Mouse (Mus musculus) heart, postnatal 10 days (tissue): ENCODE results near the gene Zfp710. TPM values are rescaled to one million over a fixed set of nuclear protein-coding genes. Genes with fewer than 3 reads are reported as not detected.
"Not testable (repeated sequence)": the region's sequence is repeated elsewhere in the genome, so short reads cannot be mapped to it uniquely, and the experiment has no call there.

Source experiments
- DNase-seq, 2 experiments: peaks; one replicate each; pipeline ENCODE4 v3.0.0; 2021
- intact Hi-C: fragments of 180-260 bp; cut with DNase I; formaldehyde crosslinking; loops from one replicate; pipeline ENCODE4 v1.15.1; 2025
- total RNA-seq, 2 experiments: library from RNA; stranded (reverse); gene quantifications; 2 replicates each; pipeline ENCODE4 v1.2.3; 2021

The Zfp710 gene
- total RNA-seq, 2 experiments from 2014 or later = 20.1 to 24.4 TPM

DNA sequence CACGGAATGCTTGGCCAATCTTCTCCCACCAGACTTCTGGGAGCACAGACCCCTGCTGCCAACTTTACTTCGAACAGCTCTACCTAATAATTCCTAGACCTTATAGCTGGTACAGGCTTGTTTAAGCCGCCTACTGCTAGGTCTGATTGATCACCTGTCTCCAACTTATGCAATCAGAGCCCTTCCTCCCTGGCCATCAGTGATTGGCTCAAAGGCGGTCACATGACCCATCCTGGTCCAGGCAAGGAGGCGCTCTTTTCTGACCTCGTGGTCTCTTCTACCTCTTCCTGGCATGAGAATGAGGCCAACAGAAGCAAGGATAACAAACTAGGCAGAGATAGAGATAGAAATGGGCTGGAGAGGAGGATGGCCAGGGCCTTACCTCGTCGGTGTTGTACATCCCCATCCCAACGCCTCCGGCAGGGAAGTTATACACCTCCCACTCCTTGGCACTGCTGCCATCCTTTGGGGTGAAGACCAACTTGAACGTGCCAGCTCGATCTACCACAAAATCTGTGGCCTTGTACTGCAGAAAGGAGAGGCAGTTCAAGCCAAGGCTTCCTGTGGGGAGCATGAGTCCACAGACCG lies 73.9 kb downstream of the Zfp710 start:
- intact Hi-C loops = no loop called here
- DNase-seq = no peak

DNA sequence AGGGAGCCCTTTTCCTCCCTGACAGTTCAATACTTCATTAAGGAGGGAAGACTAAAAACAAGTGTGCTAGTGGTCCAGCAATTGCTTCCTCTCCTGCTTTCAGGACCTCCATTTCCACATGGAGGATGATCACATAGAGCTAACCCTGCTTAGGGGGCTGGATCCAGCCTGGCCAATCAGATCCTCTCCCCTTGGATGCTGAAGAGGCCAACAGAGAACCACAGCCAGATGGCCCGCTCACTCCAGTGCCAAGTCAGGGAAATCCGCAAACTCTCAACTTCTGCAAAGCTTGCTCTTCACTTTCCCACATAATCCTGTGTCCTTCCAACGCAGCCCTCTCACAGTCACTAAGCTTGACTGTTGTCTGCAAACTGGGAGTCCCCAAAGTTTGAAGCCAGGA lies 78.7 kb downstream of the Zfp710 start:
- DNase-seq = no peak
- intact Hi-C loops = no loop called here

DNA sequence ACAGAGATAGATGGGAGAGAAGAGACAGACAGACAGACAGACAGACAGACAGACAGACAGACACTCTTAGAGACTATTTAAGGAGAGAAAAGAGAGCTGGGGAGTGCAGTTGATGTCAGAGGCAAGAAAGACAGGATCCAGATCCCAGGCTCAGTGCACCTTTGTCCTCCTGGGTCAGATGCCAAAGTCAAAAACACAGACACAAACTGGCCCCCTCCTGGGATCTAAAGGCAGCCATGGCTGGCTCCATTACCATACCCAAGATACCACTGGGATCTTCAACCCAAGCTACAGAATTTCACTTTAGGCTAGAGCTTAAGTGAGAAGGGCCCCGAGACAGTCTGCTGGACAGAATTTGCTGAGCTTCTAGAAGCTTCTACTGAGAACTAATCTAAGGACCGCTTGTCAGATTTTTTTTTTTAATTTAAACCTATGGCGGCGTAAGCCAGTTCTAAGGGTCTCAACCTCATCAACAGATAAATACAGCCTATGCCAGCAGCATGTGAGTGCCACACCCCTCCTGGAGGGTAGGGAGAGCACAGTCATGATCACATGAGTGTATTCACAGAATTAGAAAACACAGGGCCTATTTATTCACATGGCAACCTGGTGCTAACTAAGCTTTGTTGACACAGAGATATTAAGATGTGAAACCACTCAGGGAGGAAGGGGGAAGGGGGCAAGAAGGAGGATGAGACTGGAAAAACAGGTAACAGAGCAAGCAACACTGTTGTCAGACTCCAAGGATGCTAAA lies 81.2 kb downstream of the Zfp710 start:
- no peak for DNase-seq
- intact Hi-C loops = no loop called here

DNA sequence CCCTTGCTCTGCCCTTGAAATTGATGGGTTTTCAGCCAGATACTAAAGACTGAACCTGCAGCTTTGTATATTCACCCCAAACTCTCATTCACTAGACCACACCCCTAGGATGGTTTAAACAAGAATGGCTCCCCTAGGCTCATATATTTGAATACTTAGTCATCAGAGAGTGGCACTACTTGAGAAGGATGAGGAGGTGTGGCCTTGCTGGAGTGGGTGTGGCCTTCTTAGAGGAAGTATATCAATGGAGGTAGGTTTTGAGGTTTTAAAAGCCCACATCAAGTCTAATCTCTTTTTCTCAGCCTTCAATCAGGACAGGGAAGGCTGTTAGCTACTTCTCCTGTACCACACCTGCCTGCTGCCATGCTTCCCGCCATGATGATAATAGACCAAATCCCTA lies 81.8 kb downstream of the Zfp710 start:
- DNase-seq = no peak
- intact Hi-C loops = no loop called here

DNA sequence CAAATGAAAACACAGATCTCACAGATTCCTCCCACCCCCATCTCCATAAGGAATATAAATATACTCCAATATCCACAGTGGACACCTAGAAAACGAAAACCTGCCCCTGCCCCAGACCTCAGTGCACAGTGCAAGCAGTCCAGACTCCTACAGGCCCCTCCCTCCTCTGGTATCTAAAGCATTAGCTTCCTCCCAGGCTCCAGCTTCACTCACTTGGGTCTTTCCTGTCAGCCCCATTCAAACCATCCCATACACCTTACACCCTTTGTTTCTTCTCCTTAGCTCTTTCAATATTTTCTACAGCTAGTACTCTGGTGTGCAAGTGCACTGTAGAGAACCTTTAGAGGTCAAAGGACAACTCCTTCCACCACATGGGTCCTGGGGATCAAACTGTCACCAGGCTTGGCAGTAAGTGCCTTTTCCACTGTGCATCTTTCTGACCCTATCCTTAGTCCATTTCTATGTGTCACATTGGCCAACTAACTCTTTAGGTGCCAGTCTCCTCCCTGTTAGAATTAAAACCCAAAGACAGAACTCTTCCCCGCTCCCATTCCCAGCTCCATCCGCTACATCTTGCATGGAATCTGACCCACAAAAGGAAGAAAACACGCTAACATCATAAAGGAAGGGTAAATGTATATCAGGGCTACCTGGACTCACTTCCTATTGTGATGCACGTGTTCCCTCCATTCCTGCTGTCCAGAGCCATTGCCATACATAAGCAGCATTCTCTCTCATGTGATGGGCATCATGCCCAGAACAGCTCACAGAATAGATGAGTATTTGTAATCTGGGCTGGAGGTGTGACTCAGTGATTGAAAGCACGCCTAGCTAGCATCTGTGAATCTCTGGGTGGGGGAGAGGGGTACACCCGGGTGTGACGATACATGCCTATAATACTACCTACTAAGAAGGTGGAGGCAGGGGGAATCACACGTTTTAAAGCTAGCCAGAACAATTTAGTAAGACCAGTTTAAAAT lies 86.7 kb downstream of the Zfp710 start:
- intact Hi-C loops = loop anchor here (10.0 kb wide), 1 partner anchor 177 kb away; the partner anchor contains the start of gene Arpin
- no peak for DNase-seq

DNA sequence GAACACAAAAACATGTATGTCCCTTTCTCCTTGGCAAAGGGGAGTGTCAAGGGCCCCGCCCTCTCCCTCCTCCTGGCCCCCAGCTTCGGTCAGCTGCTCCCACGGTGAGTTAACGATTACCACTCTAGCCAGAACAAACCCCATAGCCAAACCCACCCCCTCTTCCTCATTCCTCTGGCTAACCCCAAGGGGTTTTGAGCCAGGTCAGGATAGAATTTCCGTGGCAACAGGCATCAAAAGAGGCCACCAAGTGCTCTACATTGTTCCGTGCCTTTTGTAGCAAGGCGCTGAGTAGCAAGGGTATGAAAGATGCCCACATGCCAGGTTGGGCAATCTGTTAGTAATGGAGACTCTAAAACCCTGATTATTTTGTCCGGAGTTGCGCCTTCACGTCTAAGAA lies 89.4 kb downstream of the Zfp710 start:
- peak; percentile 76 to 81 for DNase-seq
- intact Hi-C loops = loop anchor here (10.0 kb wide), 1 partner anchor 179 kb away; the partner anchor contains the start of gene Arpin

DNA sequence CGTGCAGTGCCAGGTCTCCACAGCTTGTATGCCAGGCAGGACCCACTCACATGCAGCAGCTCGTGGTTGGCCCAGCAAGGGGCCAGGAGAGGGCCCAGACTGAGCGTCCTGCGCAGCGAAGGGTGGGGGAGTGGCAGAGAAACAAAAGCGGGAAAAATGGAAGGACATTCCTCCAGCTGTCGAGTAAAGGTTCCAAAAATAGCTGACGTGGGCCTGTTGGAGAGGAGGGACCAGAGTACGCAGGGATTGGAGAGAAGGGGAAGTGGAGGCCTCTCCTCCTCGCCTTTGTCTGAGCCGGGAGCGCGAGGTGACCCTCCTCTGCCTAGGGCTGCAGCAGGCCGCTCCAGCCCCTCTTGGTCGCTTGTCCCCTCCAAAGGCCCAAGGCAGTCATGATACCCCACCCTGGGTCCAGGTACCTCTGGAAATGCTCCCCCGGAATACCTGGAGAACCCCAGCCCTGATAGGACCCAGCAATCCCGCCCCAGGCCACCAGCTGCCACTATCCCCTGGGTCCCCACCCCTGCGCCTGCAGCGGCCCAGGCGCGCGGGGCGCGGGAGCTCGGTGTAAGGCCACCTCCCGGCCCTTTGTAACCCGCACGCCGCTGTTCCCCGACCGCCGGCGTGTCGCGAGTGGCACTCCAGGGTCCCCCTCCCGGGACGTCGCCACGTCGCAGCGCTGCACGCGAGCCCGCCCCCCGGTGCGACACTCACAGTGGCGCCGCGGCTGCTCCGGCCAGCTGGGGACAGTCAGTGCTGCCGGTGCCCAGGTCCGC lies 90.0 kb downstream of the Zfp710 start:
- intact Hi-C loops = loop anchor here (10.0 kb wide), 1 partner anchor 180 kb away; the partner anchor contains the start of gene Arpin
- DNase-seq = peak; percentile 87 to 88

DNA sequence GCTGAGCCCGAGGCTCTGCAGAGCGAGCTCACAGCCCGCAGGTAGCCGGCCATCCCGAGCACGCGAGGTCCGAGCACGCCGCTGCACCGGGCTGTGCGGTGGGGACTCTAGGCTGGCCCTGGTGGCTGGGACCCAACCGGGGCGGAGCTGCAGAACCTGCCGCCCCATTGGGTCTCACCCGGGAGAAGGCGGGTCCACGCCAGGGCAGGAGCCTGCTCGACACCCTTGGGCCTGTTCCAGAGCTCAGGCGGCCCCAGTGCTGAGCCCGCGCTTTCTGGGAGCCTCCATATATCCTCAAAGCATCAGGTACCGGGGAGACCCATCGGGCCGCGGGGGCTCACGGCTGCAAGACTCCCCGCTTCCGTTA lies 90.6 kb downstream of the Zfp710 start, which contains the start of gene Idh2:
Idh2 (minus strand) TSS at position 169 of the 367 bp plus-strand sequence.
- DNase-seq = peak; percentile 96 to 97
- intact Hi-C loops = loop anchor here (10.0 kb wide), 1 partner anchor 180 kb away; the partner anchor contains the start of gene Arpin

DNA sequence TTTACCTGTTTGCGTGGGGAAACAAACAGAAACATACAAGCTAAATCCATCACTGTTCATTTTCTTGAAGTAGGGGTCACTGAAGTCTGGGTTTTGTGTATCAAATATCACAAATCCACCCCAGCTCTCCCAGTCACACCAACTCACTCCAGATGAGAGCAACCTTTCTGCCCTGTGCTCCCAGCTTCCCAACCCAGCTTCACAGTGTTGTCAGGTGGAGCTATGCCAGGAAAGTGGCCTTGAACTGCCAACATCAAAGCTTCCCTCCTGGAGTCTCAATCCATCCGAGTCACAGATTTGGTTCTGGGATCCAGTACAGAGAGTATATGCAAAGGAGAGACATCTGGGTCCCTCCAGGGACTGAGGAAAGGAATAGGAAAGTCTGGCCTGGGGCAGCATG lies 91.5 kb downstream of the Zfp710 start:
- intact Hi-C loops = loop anchor here (10.0 kb wide), 1 partner anchor 181 kb away; the partner anchor contains the start of gene Arpin
- peak; percentile 64 to 68 for DNase-seq

DNA sequence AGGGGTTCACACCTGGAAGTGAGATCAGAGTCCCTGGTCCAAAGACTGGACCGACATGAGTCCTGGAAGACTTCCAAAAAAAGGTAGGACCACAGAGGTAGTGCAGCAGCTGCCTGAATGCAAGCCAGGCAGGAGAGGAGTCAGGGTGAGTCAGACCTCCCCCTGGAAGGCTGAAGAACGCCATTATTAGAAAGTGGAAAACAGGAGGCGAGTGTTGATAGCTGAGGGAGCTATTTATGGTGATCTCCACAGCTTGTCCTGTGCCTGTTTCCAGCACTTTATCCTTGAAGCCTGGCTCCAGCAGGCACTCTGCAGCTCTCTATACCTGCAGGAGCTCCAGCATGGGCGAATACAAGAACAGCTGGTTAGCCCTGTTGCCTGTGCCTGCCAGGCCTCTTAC lies 94.6 kb downstream of the Zfp710 start:
- peak; percentile 62 to 76 for DNase-seq
- intact Hi-C loops = loop anchor here (2.0 to 10.0 kb wide), 2 partner anchors 14 to 184 kb away; partner anchors contain the start of gene Arpin

DNA sequence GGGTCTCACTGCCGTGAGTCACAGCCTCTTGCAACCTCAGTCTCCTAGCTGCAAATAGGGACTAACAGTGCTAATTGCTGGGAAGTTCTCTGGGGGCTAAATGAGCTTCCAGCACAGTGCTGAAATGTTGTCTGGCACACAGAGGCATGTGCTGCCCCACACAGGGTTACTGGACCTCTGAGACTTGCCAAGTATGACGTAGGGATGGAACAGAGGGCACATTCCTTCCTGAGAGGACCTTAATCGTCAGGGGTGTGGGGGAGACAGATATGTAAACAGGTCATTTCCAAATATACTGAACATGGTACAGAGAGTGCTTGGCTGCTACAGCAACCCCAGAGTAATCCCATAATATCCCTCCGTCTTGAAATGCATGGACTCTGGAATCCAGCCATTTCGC lies 96.5 kb downstream of the Zfp710 start:
- peak; percentile 69 to 81 for DNase-seq
- intact Hi-C loops = no loop called here

DNA sequence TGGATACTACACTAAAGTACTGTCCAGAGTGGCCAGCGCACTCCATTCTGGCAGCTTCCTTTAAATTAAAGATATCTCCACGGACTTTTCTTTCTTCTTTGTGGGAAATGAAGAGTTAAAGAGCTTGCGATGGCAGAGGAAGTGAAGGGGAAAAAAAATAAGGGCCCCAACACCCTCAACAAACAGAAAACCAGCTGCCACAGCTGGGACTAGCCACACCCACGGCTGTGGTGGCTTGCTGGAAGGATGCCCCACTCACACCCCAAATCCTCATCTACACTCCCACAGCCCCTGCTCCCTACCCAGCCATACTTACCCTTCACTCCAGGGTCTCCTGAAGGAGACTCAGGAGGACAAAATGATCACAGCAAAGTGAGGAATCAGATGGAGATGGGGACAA lies 98.5 kb downstream of the Zfp710 start:
- DNase-seq = no peak
- intact Hi-C loops = no loop called here

DNA sequence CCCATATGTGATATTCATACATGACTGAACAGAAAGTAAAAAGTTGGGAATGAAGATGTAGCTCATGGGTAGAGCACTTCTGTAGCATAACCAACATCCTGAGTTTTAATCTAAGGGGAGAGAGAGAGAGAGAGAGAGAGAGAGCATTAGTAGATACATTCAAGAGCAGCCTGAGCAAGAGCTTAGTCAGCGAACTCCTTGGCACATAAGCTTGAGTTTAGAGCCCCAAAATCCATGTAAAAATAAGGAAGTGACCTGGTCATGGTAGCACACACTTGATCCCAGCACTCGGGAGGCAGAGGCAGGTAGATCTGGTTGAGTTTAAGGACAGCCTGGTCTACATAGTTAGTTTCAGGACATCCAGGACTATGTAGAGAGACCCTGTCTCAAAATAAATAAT lies 99.1 kb downstream of the Zfp710 start:
- intact Hi-C loops = no loop called here
- no peak for DNase-seq

DNA sequence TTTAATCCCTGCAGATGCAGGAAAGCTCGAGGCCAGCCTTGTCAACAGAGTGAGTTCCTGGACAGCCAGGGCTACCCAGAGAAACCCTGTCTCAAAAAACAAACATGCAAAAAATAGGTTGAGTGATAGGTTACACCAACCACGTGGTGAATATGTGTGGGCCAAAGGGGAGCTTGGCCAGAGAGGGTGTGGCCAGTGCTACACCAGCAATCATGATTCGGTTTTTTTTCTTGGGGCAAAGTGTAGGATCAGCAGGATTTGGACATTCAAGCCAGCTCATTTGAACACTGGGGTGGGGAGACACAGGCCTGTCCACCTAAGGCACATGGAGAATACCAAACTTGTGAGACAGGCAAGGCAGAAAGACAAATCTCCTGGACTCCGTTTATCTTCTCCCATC lies 104.7 kb downstream of the Zfp710 start:
- peak in 1 of 2 experiments; percentile 50 for DNase-seq
- intact Hi-C loops = no loop called here

DNA sequence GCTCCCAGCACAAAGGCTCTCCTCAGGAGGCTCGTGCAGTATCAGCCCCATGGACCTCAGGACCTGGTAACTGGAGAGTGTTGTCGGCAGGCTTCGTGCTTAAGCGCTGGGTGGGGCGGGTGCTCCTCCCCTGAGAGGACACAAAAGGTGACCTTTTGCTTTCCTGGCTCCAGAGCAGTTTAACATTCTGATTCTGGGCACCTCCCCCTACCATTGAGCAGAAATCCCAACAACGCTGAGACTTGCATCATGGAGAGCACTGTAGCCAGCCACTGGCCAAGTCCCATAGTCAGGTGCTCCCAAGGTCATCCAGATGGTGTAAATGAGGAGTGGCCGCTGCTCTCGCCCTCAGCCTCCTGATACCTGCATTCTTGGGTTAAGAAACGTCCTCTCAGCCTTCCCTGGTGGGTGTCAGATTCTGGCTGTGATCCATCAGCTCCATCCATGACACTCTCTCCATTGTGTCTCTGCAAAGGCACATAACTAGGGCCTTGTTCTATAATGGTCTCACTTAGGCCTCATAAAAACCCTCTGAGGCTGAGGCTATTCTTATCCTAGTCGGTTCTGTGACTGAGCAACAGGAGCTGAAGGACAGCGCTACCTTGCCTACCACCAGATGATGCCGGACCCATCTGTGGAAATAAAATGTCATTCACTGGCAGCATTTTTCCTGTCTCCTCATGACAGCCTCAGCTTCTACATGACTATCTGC lies 105.9 kb downstream of the Zfp710 start:
- peak; percentile 75 to 85 for DNase-seq
- intact Hi-C loops = no loop called here

DNA sequence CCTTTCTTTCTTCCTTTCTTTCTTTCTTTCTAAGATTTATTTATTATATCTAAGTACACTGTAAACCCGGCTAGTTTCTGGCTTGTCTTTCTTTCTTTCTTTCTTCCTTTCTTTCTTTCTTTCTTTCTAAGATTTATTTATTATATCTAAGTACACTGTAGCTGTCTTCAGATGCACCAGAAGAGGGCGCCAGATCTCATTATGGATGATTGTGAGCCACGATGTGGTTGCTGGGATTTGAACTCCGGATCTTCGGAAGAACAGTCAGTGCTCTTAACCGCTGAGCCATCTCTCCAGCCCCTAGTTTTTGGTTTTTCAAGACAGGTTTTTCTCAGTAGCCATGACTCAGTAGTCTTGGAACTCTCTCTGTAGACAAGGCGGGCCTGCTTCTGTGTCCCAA lies 106.7 kb downstream of the Zfp710 start:
- DNase-seq, intact Hi-C loops: not testable (repeated sequence)

DNA sequence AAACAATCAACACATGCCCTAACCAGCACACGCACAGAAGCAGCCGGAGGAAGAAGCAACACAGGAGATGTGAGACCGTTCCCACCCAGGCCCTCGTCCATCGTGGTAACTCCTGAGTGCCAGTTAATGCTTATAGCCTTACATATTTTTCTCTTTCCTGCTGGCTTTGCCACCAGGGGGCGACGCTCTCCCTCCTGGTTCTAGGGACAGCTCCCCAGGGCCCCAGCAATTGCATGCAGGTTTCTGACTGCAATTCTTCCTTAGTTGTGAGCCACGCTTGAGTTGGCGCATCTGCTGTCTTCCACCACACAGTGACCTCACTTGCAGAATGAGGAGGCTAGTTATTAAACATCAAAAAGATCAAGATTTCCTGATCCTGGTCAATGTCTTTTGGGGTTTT lies 107.9 kb downstream of the Zfp710 start:
- peak in 1 of 2 experiments; percentile 69 for DNase-seq
- intact Hi-C loops = loop anchor here (2.0 kb wide), 1 partner anchor 14 kb away; no protein-coding TSS in a partner anchor

DNA sequence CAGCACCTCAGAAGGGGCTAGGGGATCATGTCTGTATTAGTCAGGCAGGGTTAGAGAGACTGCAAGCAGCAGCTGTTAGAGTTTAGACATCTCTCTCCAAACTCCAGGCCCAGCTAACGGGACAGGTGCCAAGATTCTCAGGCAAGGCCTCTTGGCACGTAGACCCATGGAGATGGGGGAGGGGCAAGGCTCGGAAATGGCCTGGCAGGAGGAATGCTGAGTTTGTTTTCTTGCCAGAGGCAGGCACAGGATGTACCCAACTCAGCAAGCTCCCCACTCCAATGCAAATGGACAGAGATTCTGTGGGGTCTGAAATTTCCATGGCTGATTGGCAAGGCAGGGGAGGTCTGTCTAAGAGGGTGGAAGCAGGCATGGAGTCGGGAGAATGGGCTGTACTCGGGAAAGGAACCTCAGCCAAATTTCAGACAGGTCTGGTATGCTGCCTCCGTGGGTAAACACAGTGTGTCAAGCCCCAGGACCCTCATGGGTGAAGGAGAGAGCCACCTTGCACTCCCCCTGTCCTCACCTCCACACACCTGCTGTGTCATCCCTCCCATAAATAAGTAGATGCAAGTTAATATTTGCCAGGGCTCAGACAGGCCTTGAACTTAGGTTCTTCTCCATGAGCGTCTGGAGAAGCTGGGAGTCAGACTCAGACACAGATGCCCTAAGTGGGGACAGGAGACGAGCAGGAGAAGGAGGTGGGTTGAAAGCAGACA lies 110.0 kb downstream of the Zfp710 start:
- DNase-seq = peak; percentile 91
- intact Hi-C loops = no loop called here

DNA sequence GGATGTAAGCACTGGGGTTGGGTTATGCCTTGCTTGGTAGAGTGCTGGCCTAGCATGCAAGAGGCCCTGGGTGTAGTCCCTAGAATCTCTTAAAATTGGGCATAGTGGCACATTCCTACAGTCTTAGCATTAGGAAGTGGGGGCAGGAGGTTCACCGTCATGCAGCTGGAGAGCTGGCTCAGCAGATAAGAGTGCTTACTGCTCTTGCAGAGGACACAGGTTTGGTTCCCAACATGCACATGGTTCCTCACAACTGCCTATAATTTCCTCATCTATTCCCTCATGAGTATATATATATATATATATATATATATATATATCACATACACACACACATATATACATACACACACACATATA lies 110.5 kb downstream of the Zfp710 start:
- DNase-seq = no peak
- intact Hi-C loops = no loop called here
